Mouse (Mus musculus) thymus, adult 2 months (tissue): ENCODE results near the gene Spon1. TPM values are rescaled to one million over a fixed set of nuclear protein-coding genes. Genes with fewer than 3 reads are reported as not detected.

Experiments
- DNase-seq: peaks from one replicate; pipeline ENCODE4 v3.0.0; 2021
- H3K27ac ChIP-seq: fragments of 200-500 bp; 2 replicates; pipeline ENCODE4 v1.5.1; 2012; ENCODE audit warnings: low read length, control low read depth; ENCODE audit not compliant: control insufficient read depth, insufficient read depth
- H3K27me3 ChIP-seq: fragments of 200-500 bp; 2 replicates; pipeline ENCODE4 v1.6.1; 2012; ENCODE audit warnings: mild to moderate bottlenecking, low read length, moderate library complexity, mixed read lengths; ENCODE audit not compliant: control insufficient read depth, insufficient read depth
- H3K36me3 ChIP-seq: fragments of 200-500 bp; 2 replicates; pipeline ENCODE4 v1.6.1; 2012; ENCODE audit warnings: mild to moderate bottlenecking, low read length, moderate library complexity; ENCODE audit not compliant: control insufficient read depth, insufficient read depth
- H3K4me1 ChIP-seq: fragments of 200-500 bp; replicated peaks from 2 replicates; pipeline ENCODE4 v1.6.1; 2012; ENCODE audit warnings: low read length; ENCODE audit not compliant: control insufficient read depth, insufficient read depth
- H3K4me3 ChIP-seq: fragments of 200-500 bp; 2 replicates; pipeline ENCODE4 v1.5.1; 2012; ENCODE audit warnings: mild to moderate bottlenecking, low read length, control low read depth, moderate library complexity; ENCODE audit not compliant: control insufficient read depth, insufficient read depth
- CTCF ChIP-seq: fragments of 200-500 bp; IDR thresholded peaks from 2 replicates; pipeline ENCODE4 v1.5.1; 2012; ENCODE audit warnings: mild to moderate bottlenecking, control low read depth, low read length, moderate library complexity, borderline replicate concordance; ENCODE audit not compliant: control insufficient read depth, poor library complexity, insufficient read depth; ENCODE audit errors: extremely low read depth
- POLR2A ChIP-seq: fragments of 200-500 bp; IDR thresholded peaks from 2 replicates; pipeline ENCODE4 v1.6.1; 2012; ENCODE audit warnings: mild to moderate bottlenecking, low read length, control low read depth, moderate library complexity; ENCODE audit not compliant: control insufficient read depth, poor library complexity, insufficient read depth; ENCODE audit errors: extremely low read depth
- WGBS: fragments of 180-500 bp; shearing (Covaris S2); methylation state at CpG from one replicate; pipeline ENCODE4 v1.1.7; 2018; 5-methylcytosine and 5-hydroxymethylcytosine counted together
- polyA plus RNA-seq: library from polyadenylated mRNA; depleted of rRNA; stranded (reverse); fragments of >200 nt; gene quantifications from 2 replicates; pipeline ENCODE4 v1.2.3, GENCODE M21; 2012

The Spon1 gene
- polyA plus RNA-seq, 1 experiment: 3.3 TPM

- Histone ChIP-seq H3K4me1 (no peaks in the 10 kb centered on the region), H3K27ac (no peak overlapping the region), H3K36me3 (no peaks in the 10 kb centered on the region), H3K4me3 (no peak overlapping the region), H3K27me3 (no peaks in the 10 kb centered on the region)
- no peak for TF ChIP-seq CTCF
- no peak for TF ChIP-seq POLR2A
- no peak for DNase-seq
- WGBS: 41% methylated on average over 5 of the region's 5 CpGs
Observed at GRCm38 (mm10) chr7:113895266-113895665, 129.5 kb downstream of the Spon1 start.

GRCm38 (mm10) chr7:113898388-113898787 is 132.6 kb downstream of the Spon1 start:
- Histone ChIP-seq H3K4me3 (no peak overlapping the region), H3K27ac (no peak overlapping the region), H3K27me3 (no peaks in the 10 kb centered on the region), H3K4me1 (no peaks in the 10 kb centered on the region), H3K36me3 (no peaks in the 10 kb centered on the region)
- no peak for DNase-seq
- TF ChIP-seq POLR2A: no peak

GRCm38 (mm10) chr7:113901511-113901910 is 135.7 kb downstream of the Spon1 start:
- Histone ChIP-seq H3K27ac (no peak overlapping the region), H3K27me3 (no peaks in the 10 kb centered on the region), H3K36me3 (no peaks in the 10 kb centered on the region), H3K4me1 (no peaks in the 10 kb centered on the region), H3K4me3 (no peak overlapping the region)
- DNase-seq: no peak
- no peak for TF ChIP-seq CTCF
- no peak for TF ChIP-seq POLR2A
- 96% methylated on average over 2 of the region's 2 CpGs for WGBS

- DNase-seq: no peak
- Histone ChIP-seq H3K27me3 (no peaks in the 10 kb centered on the region), H3K4me3 (no peak overlapping the region), H3K36me3 (no peaks in the 10 kb centered on the region), H3K4me1 (no peaks in the 10 kb centered on the region), H3K27ac (no peak overlapping the region)
- 88% methylated on average over 10 of the region's 10 CpGs for WGBS
- TF ChIP-seq CTCF (no peak), POLR2A (no peak)
Observed at GRCm38 (mm10) chr7:113901941-113902515, 136.2 kb downstream of the Spon1 start.

- WGBS: 94% methylated on average over 3 of the region's 3 CpGs
- H3K27me3 ChIP-seq: no peaks in the 10 kb centered on the region
- DNase-seq: no peak
- no peaks in the 10 kb centered on the region for H3K4me1 ChIP-seq
- TF ChIP-seq CTCF (no peak), POLR2A (no peak)
- no peak overlapping the region for H3K4me3 ChIP-seq
- no peaks in the 10 kb centered on the region for H3K36me3 ChIP-seq
- no peak overlapping the region for H3K27ac ChIP-seq
Observed at GRCm38 (mm10) chr7:113903127-113903827, 137.5 kb downstream of the Spon1 start.

GRCm38 (mm10) chr7:113903939-113904338 is 138.1 kb downstream of the Spon1 start:
- no peaks in the 10 kb centered on the region for H3K4me1 ChIP-seq
- no peak overlapping the region for H3K4me3 ChIP-seq
- H3K27me3 ChIP-seq: no peaks in the 10 kb centered on the region
- no peak for DNase-seq
- WGBS: 98% methylated on average over 5 of the region's 5 CpGs
- no peak overlapping the region for H3K27ac ChIP-seq
- TF ChIP-seq POLR2A (no peak), CTCF (no peak)
- H3K36me3 ChIP-seq: no peaks in the 10 kb centered on the region
